Mouse (Mus musculus) cerebellum, postnatal 14 days (tissue): ENCODE measurements around the gene Smtn.

Experiments
- DNase-seq, 2 experiments: peaks; one replicate each; pipeline ENCODE4 v3.0.0; 2021; ENCODE audit warnings: mixed read lengths in 2 of 2

Gene Smtn

DNA sequence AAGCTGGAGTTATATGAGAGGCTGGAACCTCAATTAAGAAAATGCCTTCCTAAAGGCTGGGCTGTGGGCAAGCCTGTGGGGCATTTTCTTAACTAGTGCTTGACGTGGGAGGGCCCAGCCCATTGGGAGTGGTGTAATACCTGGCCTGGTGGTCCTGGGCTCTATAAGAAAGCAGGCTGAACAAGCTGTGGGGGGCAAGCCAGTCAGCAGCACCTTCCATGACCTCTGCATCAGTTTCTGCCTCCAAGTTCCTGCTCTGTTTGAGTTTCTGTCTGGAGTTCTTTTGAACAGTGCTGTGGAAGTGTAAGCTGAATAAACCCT, 5.8 kb upstream of the Smtn start:
- no peak for DNase-seq

- DNase-seq: no peak
Observed at GRCm38 (mm10) chr11:3545531-3546241, 5.3 kb upstream of the Smtn start.

- no peak for DNase-seq
Observed at GRCm38 (mm10) chr11:3544409-3544808, 4.0 kb upstream of the Smtn start.

- DNase-seq: no peak
Observed at GRCm38 (mm10) chr11:3543001-3543400, 2.6 kb upstream of the Smtn start.

DNA sequence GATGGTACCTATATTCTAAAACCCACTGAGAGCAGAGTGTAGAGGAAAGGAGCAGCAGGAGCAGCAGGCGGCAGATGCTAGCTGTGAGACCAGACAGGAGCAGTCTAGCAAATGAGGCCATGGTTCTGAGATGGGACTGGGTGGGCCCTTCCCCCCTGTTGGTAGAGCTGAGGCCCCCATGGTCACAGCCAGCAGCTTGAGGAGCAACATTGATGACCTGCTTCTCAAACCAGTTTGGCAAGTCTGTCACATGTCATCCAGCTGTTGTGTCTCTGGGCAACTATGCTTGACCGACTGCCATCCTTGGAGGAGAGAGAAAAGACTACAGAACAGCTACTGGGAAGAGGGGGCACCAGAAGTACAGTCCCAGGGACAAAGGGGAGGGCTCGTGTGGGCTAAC, 1.5 kb upstream of the Smtn start:
- DNase-seq: no peak

GRCm38 (mm10) chr11:3539826-3540196, 601 bp downstream of the Smtn start:
- peak in 1 of 2 experiments; percentile 16 for DNase-seq

- peak; percentile 88 to 92 for DNase-seq
Observed at GRCm38 (mm10) chr11:3539111-3539825, 1.1 kb downstream of the Smtn start.

DNA sequence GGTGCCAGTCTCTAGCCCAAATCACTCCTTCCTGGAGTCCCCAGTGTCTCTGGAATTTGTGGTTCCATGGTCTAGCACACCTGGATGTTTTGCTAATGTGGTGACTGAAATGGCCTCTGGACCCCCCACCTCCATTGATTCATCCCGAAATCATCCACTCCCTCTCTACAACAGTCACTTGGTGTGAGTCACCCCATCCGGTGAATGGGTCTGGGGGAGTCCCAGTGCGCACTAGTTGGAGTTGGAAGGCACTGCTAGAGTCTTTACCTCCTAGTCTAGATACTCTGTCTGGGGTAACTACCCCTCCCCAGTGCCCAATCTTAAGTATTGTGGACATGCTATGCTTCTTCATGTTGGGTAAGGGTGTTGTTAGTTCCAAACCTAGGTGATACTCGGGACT, 2.1 kb downstream of the Smtn start:
- DNase-seq: peak in 1 of 2 experiments; percentile 12

DNA sequence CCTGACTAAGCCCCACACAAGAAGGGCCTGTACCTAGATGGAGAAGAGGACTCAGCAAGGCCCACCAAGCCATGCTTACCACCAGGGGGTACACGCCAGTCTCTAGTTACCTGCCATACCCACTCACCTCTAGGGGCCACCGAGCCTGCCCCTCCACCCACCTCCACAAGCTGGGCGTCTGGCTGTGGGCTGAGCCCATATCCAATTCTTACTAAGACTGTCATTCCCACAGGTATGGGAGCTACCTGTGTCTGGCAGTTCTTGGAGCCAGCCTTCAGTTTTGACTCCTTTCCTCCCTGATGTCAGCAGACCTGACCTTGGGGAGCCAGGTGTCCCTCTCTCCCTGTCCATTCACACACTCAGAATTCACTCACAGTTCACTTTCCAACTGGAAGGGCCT, 2.7 kb downstream of the Smtn start:
- no peak for DNase-seq

GRCm38 (mm10) chr11:3536745-3537333, 3.6 kb downstream of the Smtn start:
- DNase-seq: peak in 1 of 2 experiments; percentile 20

- DNase-seq: peak in 1 of 2 experiments; percentile 20
Observed at GRCm38 (mm10) chr11:3536082-3536481, 4.3 kb downstream of the Smtn start.

DNA sequence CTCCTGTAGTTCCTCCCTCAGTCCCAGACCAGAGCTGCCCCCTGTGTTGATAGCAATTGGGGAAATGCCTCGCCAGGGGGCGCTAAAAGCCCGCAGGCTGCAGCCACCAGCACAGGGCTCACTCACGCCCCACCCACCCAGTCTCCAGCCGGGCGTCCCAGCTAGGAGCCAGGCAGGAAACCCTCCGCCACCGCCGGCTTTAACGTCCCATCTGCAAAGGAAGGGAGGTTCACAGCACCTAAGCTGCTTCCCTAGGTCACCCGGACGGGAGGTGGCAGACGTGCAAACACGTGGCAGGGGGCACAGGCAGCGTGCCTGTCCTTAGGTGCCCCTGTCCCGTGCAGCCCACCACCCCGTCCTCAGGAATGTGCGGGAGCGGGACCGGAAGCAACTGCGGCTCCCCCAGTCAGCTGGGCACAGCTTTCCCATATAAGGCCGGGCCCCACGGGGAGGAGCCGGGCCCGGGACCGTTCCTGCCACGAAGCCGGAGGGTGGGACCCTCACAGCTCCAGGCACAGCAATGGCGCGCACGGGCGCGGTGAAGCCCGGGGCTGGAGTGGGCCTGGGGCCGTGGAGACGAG, 4.9 kb downstream of the Smtn start:
- DNase-seq: peak; percentile 96 to 98

DNA sequence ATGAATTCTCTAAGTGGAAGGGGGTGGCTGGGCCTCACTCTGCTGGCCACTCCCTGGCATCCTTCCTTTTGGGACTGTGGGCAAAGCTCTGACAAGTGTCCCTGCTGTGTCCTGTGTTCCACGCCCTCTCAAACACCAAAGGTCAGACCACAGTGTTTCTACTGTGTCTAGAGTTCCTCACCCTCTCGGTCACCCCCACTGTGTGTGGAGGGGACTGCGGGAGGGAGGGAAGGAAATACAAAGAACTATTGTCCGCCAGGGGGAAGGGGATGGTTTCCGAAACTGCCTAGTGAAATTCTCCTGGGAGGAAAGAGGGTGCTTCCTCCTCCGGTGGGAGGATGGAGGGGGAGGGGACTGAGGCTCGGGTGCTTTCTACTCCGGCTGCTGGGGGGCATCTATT, 5.5 kb downstream of the Smtn start:
- no peak for DNase-seq

DNA sequence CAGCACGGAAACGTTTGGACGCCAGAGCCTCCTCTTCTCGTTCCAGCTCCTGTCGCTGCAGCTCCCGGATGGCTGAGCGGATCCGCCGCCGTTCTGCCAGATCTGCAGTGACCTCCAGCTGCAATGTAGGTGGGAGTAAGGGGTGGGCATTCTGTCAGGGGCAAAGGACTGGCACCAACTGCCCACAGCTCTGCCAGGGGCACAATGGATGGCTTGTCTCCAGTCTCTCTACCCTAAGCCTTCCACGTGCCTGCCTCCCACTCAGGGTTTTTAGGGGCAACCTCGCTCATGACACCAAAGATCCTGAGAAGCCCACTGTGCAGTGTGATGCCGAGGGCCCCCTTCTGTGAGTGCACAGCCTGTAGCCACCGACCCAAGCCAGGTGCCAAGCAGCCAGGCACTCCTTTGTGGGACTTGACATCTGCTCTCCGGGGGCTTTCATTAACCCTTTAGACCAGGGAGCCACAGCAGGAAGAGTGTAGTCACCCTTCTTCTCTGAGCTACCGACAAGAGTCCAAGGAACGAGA, 6.9 kb downstream of the Smtn start:
- peak in 1 of 2 experiments; percentile 26 for DNase-seq

DNA sequence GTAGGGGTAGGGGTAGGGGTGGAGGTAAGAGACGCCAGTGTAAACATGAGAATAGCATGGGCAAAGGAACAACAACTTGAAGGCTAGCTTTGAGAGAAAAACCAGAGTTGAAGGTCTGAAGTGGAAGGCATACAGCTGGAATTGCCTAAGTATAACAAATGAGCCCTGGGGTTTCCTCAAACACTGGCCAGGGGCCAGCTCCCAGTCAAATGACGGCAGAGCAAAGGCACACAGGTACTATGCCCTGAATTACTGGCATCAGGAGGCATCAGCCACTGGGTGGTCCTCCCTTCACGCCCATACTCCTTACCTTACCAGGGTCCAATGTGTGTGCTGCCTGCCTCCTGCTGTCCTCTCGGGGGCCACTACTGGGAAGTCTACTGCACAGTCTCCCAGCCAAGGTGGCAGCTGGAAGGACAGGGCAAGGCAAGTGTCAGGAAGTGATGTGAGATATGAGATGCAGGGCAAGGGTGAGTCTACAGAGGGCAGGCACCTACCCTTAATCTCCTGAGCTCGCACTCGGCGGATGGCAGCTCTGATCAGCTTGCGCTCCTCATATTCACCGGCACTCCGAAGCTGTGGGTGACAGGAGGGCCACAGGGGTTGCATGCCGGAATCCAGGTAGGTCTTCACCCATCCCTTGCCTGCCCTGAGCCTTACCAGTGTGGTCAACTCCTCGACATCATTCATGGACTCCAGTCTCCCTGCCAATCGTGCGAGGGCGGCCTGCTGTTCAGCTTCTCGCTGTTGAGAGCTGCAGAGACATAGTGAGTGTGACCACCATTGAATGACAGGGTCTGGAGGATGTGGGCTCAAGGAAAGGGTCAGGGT, 8.1 kb downstream of the Smtn start:
- peak in 1 of 2 experiments; percentile 14 for DNase-seq

DNA sequence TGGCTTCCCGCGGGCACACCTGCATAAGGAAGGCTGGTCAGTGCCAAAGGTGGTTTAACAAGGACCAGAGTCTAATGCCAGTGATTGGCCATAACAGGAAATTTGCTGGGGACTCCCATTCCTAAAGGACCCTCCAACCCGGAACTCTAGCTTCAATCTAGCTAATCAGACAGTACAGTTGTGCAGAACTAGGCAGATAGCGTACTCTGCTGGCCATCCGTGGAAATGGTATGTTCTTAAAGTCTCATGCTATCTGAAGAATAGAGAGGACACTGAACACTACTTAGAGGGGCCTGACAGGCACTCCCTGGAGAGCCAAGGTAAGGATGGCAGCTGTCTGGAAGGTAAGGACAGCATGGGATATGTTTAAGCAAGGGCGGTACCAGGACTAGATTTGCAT, 8.8 kb downstream of the Smtn start:
- DNase-seq: peak; percentile 70 to 80

DNA sequence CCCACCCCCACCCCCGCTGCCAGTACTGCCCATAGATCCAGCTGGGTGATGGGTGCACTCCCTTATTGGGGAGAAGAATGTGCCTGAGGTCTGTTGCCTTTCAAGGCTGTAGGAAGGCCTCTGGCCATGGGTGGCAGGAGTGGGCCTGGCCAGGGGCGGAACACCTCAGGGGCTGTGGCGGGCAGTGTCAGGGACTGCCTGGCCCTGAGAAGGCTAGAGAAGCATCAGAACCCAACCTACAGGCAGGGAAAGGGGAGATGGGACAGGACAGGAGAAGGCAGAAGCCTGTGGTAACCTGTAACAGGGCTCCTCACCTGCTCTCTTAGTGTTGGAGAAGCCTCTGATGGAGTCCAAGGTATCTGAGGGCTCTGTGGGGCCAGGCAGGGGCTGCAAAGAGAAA, 9.7 kb downstream of the Smtn start:
- no peak for DNase-seq

DNA sequence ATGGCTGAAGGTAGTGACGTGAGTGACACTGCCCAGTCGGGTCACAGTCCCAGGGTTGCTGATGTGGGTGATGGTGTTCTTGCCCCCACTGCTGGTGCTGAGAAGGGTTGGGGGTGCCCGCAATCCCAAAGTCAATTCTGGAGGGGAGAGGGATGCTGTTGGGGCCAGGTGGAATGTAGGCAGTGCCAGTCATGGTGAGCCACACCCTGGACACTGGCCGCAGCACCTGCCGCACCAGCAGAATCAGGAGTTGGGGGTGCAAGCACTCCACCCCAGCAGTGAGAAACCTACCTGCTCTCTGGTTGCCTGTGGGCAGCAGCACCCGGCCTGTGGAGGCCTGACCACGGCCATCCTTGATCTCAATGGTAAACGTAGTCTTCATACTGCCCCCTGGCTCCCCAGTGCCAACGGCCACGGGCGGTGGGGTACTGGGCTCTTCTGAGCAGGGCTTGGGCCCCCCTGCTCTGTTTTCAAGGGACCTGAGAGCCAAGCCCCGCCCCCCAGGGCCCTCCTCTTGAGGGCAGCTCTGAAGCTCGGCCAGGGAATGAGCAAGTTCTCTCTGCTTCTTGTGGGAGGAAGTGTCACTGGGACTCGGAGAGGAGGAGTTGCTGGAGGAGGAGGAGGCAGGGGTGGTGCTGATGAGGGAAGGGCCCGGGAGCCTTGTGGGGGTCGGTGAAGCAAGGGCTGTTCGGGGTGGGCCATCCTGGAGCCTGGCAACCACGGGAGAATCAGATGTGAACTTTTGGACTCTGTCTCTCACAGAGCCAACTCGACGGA, 10.7 kb downstream of the Smtn start:
- DNase-seq: no peak

DNA sequence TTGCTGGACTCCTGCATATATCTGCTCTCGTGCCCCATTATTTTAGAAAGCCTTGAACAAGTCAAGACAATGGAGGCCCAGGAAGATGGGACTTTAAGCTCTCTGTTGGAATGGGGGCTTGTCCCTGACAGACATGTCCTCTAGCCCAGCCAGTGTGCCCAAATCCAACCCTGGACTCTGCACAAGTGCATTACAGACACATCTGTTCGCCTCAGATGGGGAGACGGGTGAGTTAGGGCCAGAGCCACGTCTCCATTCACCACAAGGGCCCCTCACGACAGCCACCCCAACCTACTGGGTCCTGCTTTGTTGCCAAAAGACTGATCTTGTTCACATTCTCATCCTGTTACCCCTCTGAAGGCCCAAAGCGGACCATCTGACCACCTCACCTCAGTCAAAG, 12.2 kb downstream of the Smtn start:
- DNase-seq: no peak

DNA sequence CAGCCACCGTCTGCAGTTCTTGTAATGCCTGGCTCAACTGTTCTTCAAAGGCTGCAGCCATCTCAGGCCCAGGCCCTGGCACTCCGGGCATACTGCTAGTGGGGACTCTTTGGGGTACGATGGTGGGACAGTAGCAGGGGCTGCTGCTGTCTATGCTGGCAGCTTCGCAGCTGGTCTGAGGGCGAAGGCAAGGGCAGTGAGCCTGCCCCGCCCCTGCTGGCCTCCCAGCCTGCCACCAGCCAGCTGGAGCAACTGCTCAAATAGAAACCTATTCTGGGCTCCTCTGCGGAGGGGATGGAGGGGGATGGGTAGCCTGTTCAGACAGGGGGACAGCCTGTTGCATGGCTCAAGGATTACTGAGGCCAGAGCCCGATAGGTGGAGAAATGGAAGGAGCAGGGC, 12.6 kb downstream of the Smtn start:
- DNase-seq: peak in 1 of 2 experiments; percentile 59

- peak in 1 of 2 experiments; percentile 65 for DNase-seq
Observed at GRCm38 (mm10) chr11:3526979-3527738, 13.3 kb downstream of the Smtn start.
